Mouse (Mus musculus): ENCODE data around the gene Crim1. TPM values are rescaled to one million over a fixed set of nuclear protein-coding genes. Genes with fewer than 3 reads are reported as not detected.

The Crim1 gene
- polyA plus RNA-seq, 1 experiment from 2014 or later, result 3.5 TPM

DNA sequence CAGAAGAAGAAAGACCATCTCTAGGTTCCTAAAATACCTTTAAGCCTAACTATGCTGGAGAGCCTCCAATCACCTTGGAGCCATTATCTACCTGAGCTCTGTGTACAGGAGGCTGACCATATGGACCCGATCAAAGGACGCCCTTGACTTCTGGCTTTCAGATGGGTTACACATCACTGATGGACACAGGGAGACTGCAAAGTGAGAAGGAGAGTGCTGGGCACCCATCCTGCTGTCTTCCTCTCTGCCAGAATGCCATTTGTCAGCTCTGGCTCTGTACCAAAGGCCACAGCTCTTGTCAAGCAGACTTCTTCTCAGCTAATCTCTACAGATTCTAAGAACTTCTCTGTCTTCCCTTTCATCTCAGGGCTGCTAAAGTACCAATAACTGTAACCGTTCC lies 205.3 kb downstream of the Crim1 start:
- Histone ChIP-seq H3K4me1 (ENCODE audit: control insufficient read depth, insufficient read depth, low read length) (no peaks in the 10 kb centered on the region), H3K9me3 (ENCODE audit: control insufficient read depth, low read length) (no peaks in the 10 kb centered on the region), H3K4me2 (ENCODE audit: low read depth, severe bottlenecking) (no peak overlapping the region), H3K27ac (replicated peaks; ENCODE audit: low read depth, low read length) (no peak overlapping the region), H3K27me3 (ENCODE audit: control insufficient read depth, insufficient read depth, low read length) (no peaks in the 10 kb centered on the region), H3K9ac (ENCODE audit: low read length) (no peak overlapping the region), H3K36me3 (ENCODE audit: control insufficient read depth, insufficient read depth, low read length) (0 out of 2 replicates have a peak, but pooled peaks cover 3% of the 10 kb centered on the region), H3K4me3 (ENCODE audit: low read depth, low read length) (no peak overlapping the region)
- no peak for ATAC-seq (ENCODE audit: insufficient number of reproducible peaks, low FRiP score, low TSS enrichment, low read depth)
- 94% methylated on average over 3 of the region's 3 CpGs for WGBS
- DNase-seq (ENCODE audit: low spot score), result no peak

DNA sequence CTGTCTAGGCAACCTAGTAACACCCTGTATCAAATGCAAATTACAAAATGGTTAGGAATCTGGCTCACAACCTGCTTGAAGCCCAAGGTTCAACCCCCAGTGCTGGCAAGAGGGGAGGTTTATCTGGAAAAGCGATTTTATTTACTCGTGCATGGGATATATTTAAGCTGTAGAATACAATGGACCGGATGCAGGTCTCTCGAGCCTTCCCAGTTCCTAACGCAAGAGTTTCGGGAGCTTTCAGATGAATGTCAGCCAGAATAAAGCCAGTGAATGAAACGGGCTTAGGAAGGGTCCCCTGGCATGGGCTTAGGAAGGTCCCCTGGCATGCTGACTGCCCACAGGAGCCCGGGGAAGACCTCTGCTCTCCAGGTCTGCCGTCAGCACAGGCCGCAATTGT lies 206.8 kb downstream of the Crim1 start:
- Histone ChIP-seq H3K27ac (replicated peaks; ENCODE audit: low read depth, low read length) (no peak overlapping the region), H3K4me2 (ENCODE audit: low read depth, severe bottlenecking) (no peak overlapping the region), H3K4me1 (ENCODE audit: control insufficient read depth, insufficient read depth, low read length) (no peaks in the 10 kb centered on the region), H3K4me3 (ENCODE audit: low read depth, low read length) (no peak overlapping the region), H3K9ac (ENCODE audit: low read length) (no peak overlapping the region), H3K27me3 (ENCODE audit: control insufficient read depth, insufficient read depth, low read length) (no peaks in the 10 kb centered on the region), H3K36me3 (ENCODE audit: control insufficient read depth, insufficient read depth, low read length) (peaks cover 3% of the 10 kb centered on the region; the same call in 1 of the 2 replicates), H3K9me3 (ENCODE audit: control insufficient read depth, low read length) (no peaks in the 10 kb centered on the region)
- ATAC-seq (ENCODE audit: insufficient number of reproducible peaks, low FRiP score, low TSS enrichment, low read depth), result no peak
- WGBS, result 93% methylated on average over 10 of the region's 10 CpGs
- no peak for DNase-seq (ENCODE audit: low spot score)

DNA sequence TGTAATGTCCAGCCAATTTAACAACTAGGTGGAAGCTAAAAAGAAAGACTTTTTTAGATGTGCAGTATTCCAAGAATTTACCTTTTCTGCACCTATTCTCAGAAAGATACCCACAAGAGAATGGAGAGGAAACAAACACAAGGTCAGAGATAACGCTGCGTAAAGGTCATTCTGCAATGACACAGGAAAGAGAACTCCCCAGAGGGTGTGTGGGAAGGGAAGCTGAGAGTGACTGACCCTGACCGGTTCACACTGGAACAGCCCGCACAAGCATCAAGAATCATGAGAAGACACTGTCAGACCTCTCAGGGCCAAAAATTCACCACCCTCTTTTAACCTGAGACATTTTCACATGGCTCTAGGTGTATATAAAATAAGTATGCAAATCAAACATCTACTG lies 207.5 kb downstream of the Crim1 start:
- peaks cover 5% of the 10 kb centered on the region; the same call in 1 of the 2 replicates for H3K36me3 ChIP-seq (ENCODE audit: control insufficient read depth, insufficient read depth, low read length)
- no peak overlapping the region for H3K4me2 ChIP-seq (ENCODE audit: low read depth, severe bottlenecking)
- H3K27ac ChIP-seq (replicated peaks; ENCODE audit: low read depth, low read length), result no peak overlapping the region
- no peak for ATAC-seq (ENCODE audit: insufficient number of reproducible peaks, low FRiP score, low TSS enrichment, low read depth)
- DNase-seq (ENCODE audit: low spot score), result no peak
- H3K4me1 ChIP-seq (ENCODE audit: control insufficient read depth, insufficient read depth, low read length), result no peaks in the 10 kb centered on the region
- no peak overlapping the region for H3K4me3 ChIP-seq (ENCODE audit: low read depth, low read length)
- H3K9me3 ChIP-seq (ENCODE audit: control insufficient read depth, low read length), result no peaks in the 10 kb centered on the region
- H3K27me3 ChIP-seq (ENCODE audit: control insufficient read depth, insufficient read depth, low read length), result no peaks in the 10 kb centered on the region
- H3K9ac ChIP-seq (ENCODE audit: low read length), result no peak overlapping the region
- WGBS, result 86% methylated on average over 4 of the region's 4 CpGs

DNA sequence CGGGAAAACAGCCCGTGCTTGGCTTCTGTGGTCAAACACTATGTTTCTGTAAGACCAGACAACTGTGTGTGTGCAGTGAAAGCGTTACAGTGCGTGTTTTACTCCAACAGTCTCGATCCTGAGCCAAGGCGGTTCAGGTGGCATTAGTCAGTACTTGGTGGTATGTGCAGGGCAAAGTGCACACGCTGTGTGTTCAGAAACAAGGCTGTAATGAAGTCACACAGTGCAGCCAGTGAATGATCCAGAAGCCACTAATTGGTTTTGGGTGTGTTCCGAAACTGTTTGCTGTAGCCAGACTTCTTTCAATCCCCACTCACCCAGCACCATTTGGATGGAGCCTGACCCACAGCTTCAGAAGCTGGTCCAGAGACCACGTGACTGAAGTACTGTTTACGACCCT lies 208.3 kb downstream of the Crim1 start:
- Histone ChIP-seq H3K27ac (replicated peaks; ENCODE audit: low read depth, low read length) (no peak overlapping the region), H3K9me3 (ENCODE audit: control insufficient read depth, low read length) (no peaks in the 10 kb centered on the region), H3K4me2 (ENCODE audit: low read depth, severe bottlenecking) (no peak overlapping the region), H3K27me3 (ENCODE audit: control insufficient read depth, insufficient read depth, low read length) (no peaks in the 10 kb centered on the region), H3K4me3 (ENCODE audit: low read depth, low read length) (no peak overlapping the region), H3K36me3 (ENCODE audit: control insufficient read depth, insufficient read depth, low read length) (peaks cover 5% of the 10 kb centered on the region; the same call in 1 of the 2 replicates), H3K4me1 (ENCODE audit: control insufficient read depth, insufficient read depth, low read length) (no peaks in the 10 kb centered on the region), H3K9ac (ENCODE audit: low read length) (no peak overlapping the region)
- no peak for DNase-seq (ENCODE audit: low spot score)
- ATAC-seq (ENCODE audit: insufficient number of reproducible peaks, low FRiP score, low TSS enrichment, low read depth), result no peak
- WGBS, result 80% methylated on average over 10 of the region's 10 CpGs

DNA sequence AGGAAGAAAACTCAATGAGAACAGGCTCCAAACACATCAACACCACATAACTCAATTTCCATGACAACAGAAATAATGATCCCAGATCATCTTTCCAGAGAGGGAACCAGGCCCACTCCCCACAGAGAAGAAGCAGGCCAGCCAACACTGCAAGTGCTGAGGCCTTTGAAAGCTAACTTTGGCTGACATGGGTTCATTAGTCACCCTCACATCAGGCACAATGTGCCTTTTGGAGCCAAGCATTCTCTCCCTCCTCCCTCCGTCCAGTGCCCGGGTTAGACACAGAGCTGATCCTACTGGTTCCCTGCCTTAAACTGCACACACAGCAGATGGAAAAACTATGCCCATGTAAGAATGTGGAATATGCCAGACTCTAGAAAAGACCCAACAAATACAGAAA lies 209.9 kb downstream of the Crim1 start:
- Histone ChIP-seq H3K9ac (ENCODE audit: low read length) (no peak overlapping the region), H3K4me1 (ENCODE audit: control insufficient read depth, insufficient read depth, low read length) (no peaks in the 10 kb centered on the region), H3K4me3 (ENCODE audit: low read depth, low read length) (no peak overlapping the region), H3K27me3 (ENCODE audit: control insufficient read depth, insufficient read depth, low read length) (no peaks in the 10 kb centered on the region), H3K4me2 (ENCODE audit: low read depth, severe bottlenecking) (no peak overlapping the region), H3K36me3 (ENCODE audit: control insufficient read depth, insufficient read depth, low read length) (peaks cover 2% of the 10 kb centered on the region; the same call in 1 of the 2 replicates), H3K9me3 (ENCODE audit: control insufficient read depth, low read length) (no peaks in the 10 kb centered on the region), H3K27ac (replicated peaks; ENCODE audit: low read depth, low read length) (no peak overlapping the region)
- WGBS, result 63% methylated on average over 2 of the region's 2 CpGs
- no peak for ATAC-seq (ENCODE audit: insufficient number of reproducible peaks, low FRiP score, low TSS enrichment, low read depth)
- DNase-seq (ENCODE audit: low spot score), result no peak

DNA sequence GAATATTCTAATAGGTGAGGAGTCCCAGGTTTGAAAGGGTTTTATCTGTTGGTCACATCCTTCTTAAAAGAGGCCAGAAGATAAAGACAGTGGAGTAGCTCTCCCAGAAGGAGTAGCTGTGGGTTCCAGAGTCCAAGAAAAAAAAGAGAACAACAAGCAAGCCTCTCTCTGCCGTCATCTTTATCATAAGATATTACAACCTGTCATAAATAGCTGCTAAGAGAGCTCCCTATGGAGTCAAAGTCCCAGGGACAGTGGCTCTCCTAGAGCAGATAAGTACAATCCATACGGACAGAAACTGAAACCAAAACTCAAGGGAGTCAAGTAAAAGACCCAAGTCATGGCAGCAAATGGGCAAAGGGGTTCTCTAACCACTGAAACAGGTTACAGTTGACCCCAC lies 215.2 kb downstream of the Crim1 start:
- Histone ChIP-seq H3K4me3 (ENCODE audit: low read depth, low read length) (no peak overlapping the region), H3K4me1 (ENCODE audit: control insufficient read depth, insufficient read depth, low read length) (no peaks in the 10 kb centered on the region), H3K4me2 (ENCODE audit: low read depth, severe bottlenecking) (no peak overlapping the region), H3K36me3 (ENCODE audit: control insufficient read depth, insufficient read depth, low read length) (peaks cover 2% of the 10 kb centered on the region; the same call in 1 of the 2 replicates), H3K9me3 (ENCODE audit: control insufficient read depth, low read length) (no peaks in the 10 kb centered on the region), H3K9ac (ENCODE audit: low read length) (no peak overlapping the region), H3K27me3 (ENCODE audit: control insufficient read depth, insufficient read depth, low read length) (no peaks in the 10 kb centered on the region), H3K27ac (replicated peaks; ENCODE audit: low read depth, low read length) (no peak overlapping the region)
- ATAC-seq (ENCODE audit: insufficient number of reproducible peaks, low FRiP score, low TSS enrichment, low read depth) (no peak), DNase-seq (ENCODE audit: low spot score) (no peak)
- WGBS, result 77% methylated on average over 2 of the region's 2 CpGs

DNA sequence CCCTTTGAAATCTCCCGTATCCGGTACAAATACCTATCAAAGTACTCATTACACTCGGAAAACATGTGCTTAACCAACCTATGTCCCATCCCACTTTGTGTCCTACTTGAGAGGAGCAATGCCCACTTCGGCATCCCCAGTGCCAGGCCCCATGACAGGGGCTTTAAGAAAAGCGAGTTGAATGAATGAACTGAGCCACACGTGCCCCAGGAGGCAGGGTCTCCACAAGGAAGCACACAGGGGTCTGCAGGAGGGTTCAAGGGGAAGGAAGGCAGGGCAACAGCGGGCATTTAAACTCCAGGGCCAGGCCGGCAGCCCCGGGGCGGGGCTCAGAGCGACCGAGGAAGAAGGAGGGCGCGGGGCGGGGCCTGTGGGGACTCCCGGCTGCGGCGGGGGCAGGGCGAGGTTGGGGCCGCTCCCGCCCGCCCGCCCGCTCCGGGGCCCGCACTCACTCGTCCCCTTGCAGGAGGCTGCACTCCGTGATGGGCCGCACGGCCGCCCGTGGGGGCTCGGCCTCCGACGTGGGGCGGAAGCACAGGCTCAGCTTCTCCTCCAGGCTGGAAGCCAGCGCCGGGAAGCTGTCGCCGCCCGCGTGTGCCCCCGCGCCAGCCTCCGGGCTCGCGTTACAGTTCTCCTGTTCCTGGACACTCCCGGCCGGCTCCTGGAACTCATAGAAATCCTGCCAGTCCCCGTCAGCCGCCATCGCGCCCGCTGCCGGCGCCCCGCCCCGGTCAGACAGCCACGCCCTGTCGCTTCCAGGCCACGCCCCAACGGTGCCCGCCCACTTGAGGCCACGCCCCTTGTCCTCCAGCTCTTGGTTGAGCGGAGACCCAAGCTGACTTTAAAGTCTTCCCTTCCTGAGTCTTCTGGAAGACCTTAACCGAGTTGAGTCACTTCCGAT lies 217.6 kb downstream of the Crim1 start, which contains the start of gene Fez2:
Gene Fez2 (minus strand): TSS at position 772 of the 901 bp plus-strand sequence.
- 2% methylated on average over 41 of the region's 67 CpGs for WGBS
- H3K27ac ChIP-seq (replicated peaks; ENCODE audit: low read depth, low read length), result peak within 1 kb of the TSS; percentile 87
- H3K36me3 ChIP-seq (ENCODE audit: control insufficient read depth, insufficient read depth, low read length), result no peaks in the 10 kb centered on the region
- peak; percentile 94 for ATAC-seq (ENCODE audit: insufficient number of reproducible peaks, low FRiP score, low TSS enrichment, low read depth)
- H3K4me1 ChIP-seq (ENCODE audit: control insufficient read depth, insufficient read depth, low read length), result no peaks in the 10 kb centered on the region
- peak; percentile 96 for DNase-seq (ENCODE audit: low spot score)
- H3K4me3 ChIP-seq (ENCODE audit: low read depth, low read length), result peak within 1 kb of the TSS; percentile 73
- no peaks in the 10 kb centered on the region for H3K27me3 ChIP-seq (ENCODE audit: control insufficient read depth, insufficient read depth, low read length)
- no peaks in the 10 kb centered on the region for H3K9me3 ChIP-seq (ENCODE audit: control insufficient read depth, low read length)
- peak within 1 kb of the TSS; percentile 59 for H3K4me2 ChIP-seq (ENCODE audit: low read depth, severe bottlenecking)
- H3K9ac ChIP-seq (ENCODE audit: low read length), result peak within 1 kb of the TSS; percentile 84

DNA sequence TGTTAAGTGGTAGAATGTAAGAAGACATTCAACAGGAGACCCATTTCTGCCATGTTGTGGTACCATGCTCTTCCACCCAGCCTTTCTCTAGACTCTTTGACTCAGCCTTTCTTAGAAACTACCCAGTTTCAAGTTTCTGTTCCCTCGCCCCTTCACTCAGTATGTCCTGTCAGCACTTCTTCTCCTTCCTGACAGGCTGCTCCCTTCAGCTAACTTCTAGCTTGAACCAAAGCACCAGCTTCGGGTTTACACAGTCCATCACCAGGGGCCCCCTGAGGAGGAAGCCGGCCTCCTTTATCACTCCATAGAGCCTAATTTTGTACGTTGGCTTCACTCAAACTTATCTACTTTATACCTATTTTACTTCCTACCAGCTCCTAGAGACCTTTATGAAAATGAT lies 219.2 kb downstream of the Crim1 start:
- WGBS, result 76% methylated on average over 4 of the region's 4 CpGs
- Histone ChIP-seq H3K4me2 (ENCODE audit: low read depth, severe bottlenecking) (no peak overlapping the region), H3K9me3 (ENCODE audit: control insufficient read depth, low read length) (no peaks in the 10 kb centered on the region), H3K9ac (ENCODE audit: low read length) (no peak overlapping the region), H3K4me1 (ENCODE audit: control insufficient read depth, insufficient read depth, low read length) (no peaks in the 10 kb centered on the region), H3K27me3 (ENCODE audit: control insufficient read depth, insufficient read depth, low read length) (no peaks in the 10 kb centered on the region), H3K4me3 (ENCODE audit: low read depth, low read length) (no peak overlapping the region), H3K36me3 (ENCODE audit: control insufficient read depth, insufficient read depth, low read length) (no peaks in the 10 kb centered on the region), H3K27ac (replicated peaks; ENCODE audit: low read depth, low read length) (no peak overlapping the region)
- no peak for ATAC-seq (ENCODE audit: insufficient number of reproducible peaks, low FRiP score, low TSS enrichment, low read depth)
- DNase-seq (ENCODE audit: low spot score), result no peak
